ENCODE assay signal across 17 mouse cellular contexts in the genomic region with DNA sequence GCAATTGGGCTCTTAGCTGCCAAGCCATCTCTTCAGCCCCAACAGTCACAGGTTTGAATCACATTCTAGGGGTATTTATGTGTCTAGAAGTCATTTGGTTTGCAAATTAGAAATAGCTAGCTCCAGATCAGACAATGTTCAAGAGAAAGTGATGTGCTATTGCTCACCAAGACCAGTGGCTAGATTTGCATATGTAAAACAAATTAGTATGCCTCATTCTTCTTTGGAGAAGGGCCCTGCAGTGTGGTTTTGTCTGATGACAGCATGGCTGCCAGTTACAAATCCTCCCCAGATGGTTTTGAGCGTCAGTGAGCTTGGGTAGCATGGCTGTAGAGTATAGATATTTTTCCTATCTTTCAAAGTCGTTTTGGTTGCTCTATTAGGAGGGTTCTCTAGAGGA.
"Had no signal": no experiment of that assay in that cellular context is flagged by ENCODE, and none has a peak within 500 bp of the region (broad histone marks: within the 10 kb centered on the region; RNA-seq: fewer than 3 reads in every experiment).

No protein-coding gene starts in this region.

- H3K27ac ChIP-seq: lung, embryonic 15.5 days; macrophage; midbrain, embryonic 13.5 days; midbrain, embryonic 15.5 days; neural tube, embryonic 12.5 days; stomach, embryonic 15.5 days; stomach, postnatal 0 days had no signal

- H3K9ac ChIP-seq: liver, postnatal 0 days; lung, embryonic 15.5 days; midbrain, embryonic 13.5 days; midbrain, embryonic 15.5 days; neural tube, embryonic 12.5 days; stomach, embryonic 15.5 days had no signal

- H3K27me3 ChIP-seq: lung, embryonic 15.5 days; megakaryocyte, embryonic 14.5 days; midbrain, embryonic 13.5 days; midbrain, embryonic 15.5 days; neural tube, embryonic 12.5 days; stomach, embryonic 15.5 days had no signal

- H3K36me3 ChIP-seq: lung, embryonic 15.5 days; midbrain, embryonic 13.5 days; midbrain, embryonic 15.5 days; neural tube, embryonic 12.5 days; stomach, embryonic 15.5 days had no signal

- H3K4me1 ChIP-seq: lung, embryonic 15.5 days; megakaryocyte, embryonic 14.5 days; midbrain, embryonic 13.5 days; neural tube, embryonic 12.5 days; stomach, embryonic 15.5 days had no signal

- DNase-seq: liver, postnatal 0 days; lung, adult 2 months; lung, postnatal 14 days; lung, postnatal 36 days; right cerebral cortex, postnatal 14 days; spleen, adult 18-20 months; thymus, adult 2 months; thymus, postnatal 25 days; thymus, postnatal 4 days had no signal

- H3K4me3 ChIP-seq: lung, embryonic 15.5 days; megakaryocyte, embryonic 14.5 days; midbrain, embryonic 13.5 days; midbrain, embryonic 15.5 days; neural tube, embryonic 12.5 days; stomach, embryonic 15.5 days had no signal
